Comparison of ENCODE assay signal across 12 mouse cellular contexts in the genomic region with DNA sequence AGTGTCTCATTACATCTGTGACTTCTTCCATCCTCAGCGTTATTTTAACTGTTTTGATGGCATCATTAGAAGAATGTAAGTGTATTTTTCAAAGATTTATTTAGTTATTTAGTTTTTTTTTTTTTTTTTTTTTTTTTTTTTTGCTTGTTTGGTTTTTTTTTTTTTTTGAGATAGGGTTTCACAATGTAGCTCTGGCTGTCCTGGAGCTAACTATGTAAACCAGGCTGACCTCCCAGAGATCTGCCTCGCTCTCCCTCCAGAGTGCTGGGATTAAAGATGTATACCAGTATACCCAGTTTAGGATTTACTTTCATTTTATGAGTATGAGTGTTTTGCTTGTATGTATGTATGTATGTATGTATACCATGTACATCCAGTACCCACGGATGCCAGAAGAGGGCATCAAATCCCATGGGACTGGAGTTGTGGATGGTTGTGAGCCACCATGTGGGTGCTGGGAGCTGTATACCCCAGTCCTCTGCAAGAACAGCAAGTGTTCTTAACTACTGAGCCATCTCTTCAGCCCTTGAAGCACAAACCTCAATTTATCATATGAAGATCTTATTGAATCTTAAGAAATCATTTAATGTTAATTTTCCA. TPM values are rescaled to one million over a fixed set of nuclear protein-coding genes. Genes with fewer than 3 reads are reported as not detected.
A peak's percentile ranks its signal among the peaks of the same experiment; 100 is the strongest.
DNase-seq lines count a peak whose midpoint lies in the region; ATAC-seq and TF ChIP-seq lines count a peak whose summit lies in the region.
"Had no signal": no experiment of that assay in that cellular context is flagged by ENCODE, and none has a peak within 500 bp of the region (broad histone marks: within the 10 kb centered on the region; RNA-seq: fewer than 3 reads in every experiment).

No protein-coding gene starts in this region.

- ATAC-seq in forebrain, embryonic 13.5 days, result no peak
- no peak for ATAC-seq in forebrain, embryonic 11.5 days (replicated peaks; ENCODE audit: low FRiP score)
- ATAC-seq in liver, embryonic 16.5 days (ENCODE audit: low read depth), result no peak
- no peak for ATAC-seq in erythroid progenitor cell, adult 5-6 weeks (replicated peaks; ENCODE audit: low FRiP score, poor library complexity, severe bottlenecking)

- TF ChIP-seq POLR2A in liver, adult 2 months (IDR thresholded peaks at IDR 0.05; ENCODE audit: extremely low read depth, insufficient read depth, low read length), result no peak

- peaks cover 18% of the 10 kb centered on the region; the same call in 1 of the 2 replicates for H3K79me2 ChIP-seq in liver, adult 2 months (ENCODE audit: control insufficient read depth, insufficient read depth, low read length)

- H3K4me1 ChIP-seq in forebrain, embryonic 13.5 days, result peaks cover 17% of the 10 kb centered on the region
- no peaks in the 10 kb centered on the region for H3K4me1 ChIP-seq in forebrain, embryonic 11.5 days (replicated peaks; ENCODE audit: control insufficient read depth, insufficient read depth, low read length)
- peaks cover 6% of the 10 kb centered on the region; the same call in 1 of the 2 replicates for H3K4me1 ChIP-seq in liver, adult 2 months (ENCODE audit: control insufficient read depth, insufficient read depth, low read length)
- peaks cover 20% of the 10 kb centered on the region for H3K4me1 ChIP-seq in liver, embryonic 16.5 days (ENCODE audit: control insufficient read depth, low read depth, low read length)

- no peak for DNase-seq in forebrain, embryonic 11.5 days (ENCODE audit: low spot score)
- peak; percentile 17 for DNase-seq in liver, adult 2 months (ENCODE audit: extremely low read depth, low read depth, low spot score)
- DNase-seq in liver (no peak), NIH3T3 (ENCODE audit: low read depth) (peak; percentile 54)
- DNase-seq in spleen, adult 18-20 months, result no peak
- DNase-seq: adrenal gland, postnatal 10 days; cerebellum, adult 9-10 months; heart, adult 18-20 months; kidney, postnatal 10 days had no signal

- TF ChIP-seq CTCF in liver, adult 2 months (IDR thresholded peaks at IDR 0.05; ENCODE audit: low read depth, low read length), result no peak

- H3K4me2 ChIP-seq in forebrain, embryonic 13.5 days, result peak overlapping the region; percentile 84; the same call in 1 of the 2 replicates
- no peak overlapping the region for H3K4me2 ChIP-seq in forebrain, embryonic 11.5 days (ENCODE audit: low read depth, low read length, severe bottlenecking)
- H3K4me2 ChIP-seq in liver, embryonic 16.5 days (ENCODE audit: low read depth, low read length), result peak overlapping the region; percentile 56

- no peaks in the 10 kb centered on the region for H3K9me3 ChIP-seq in forebrain, embryonic 13.5 days (replicated peaks)
- H3K9me3 ChIP-seq in forebrain, embryonic 11.5 days (ENCODE audit: control insufficient read depth, low read length), result no peaks in the 10 kb centered on the region
- H3K9me3 ChIP-seq in liver, embryonic 16.5 days (replicated peaks; ENCODE audit: control insufficient read depth, low read length), result no peaks in the 10 kb centered on the region

- H3K9ac ChIP-seq in forebrain, embryonic 13.5 days, result no peak overlapping the region
- H3K9ac ChIP-seq in forebrain, embryonic 11.5 days (ENCODE audit: low read length), result no peak overlapping the region
- H3K9ac ChIP-seq in liver, adult 2 months (ENCODE audit: low read depth, low read length), result no peak overlapping the region
- H3K9ac ChIP-seq in liver, embryonic 16.5 days (ENCODE audit: low read depth, low read length), result no peak overlapping the region

- H3K27me3 ChIP-seq in forebrain, embryonic 13.5 days, result no peaks in the 10 kb centered on the region
- no peaks in the 10 kb centered on the region for H3K27me3 ChIP-seq in forebrain, embryonic 11.5 days (ENCODE audit: control insufficient read depth, insufficient read depth, low read length)
- no peaks in the 10 kb centered on the region for H3K27me3 ChIP-seq in liver, adult 2 months (ENCODE audit: control insufficient read depth, insufficient read depth, low read length)
- no peaks in the 10 kb centered on the region for H3K27me3 ChIP-seq in liver, embryonic 16.5 days (ENCODE audit: control insufficient read depth, insufficient read depth, low read depth, low read length)

- H3K4me3 ChIP-seq in forebrain, embryonic 13.5 days, result no peak overlapping the region
- no peak overlapping the region for H3K4me3 ChIP-seq in forebrain, embryonic 11.5 days (ENCODE audit: low read depth, low read length)
- H3K4me3 ChIP-seq in liver, adult 2 months (ENCODE audit: insufficient read depth, low read depth, low read length), result no peak overlapping the region
- peak overlapping the region; percentile 74 for H3K4me3 ChIP-seq in liver, embryonic 16.5 days (ENCODE audit: low read depth, low read length)

- WGBS in forebrain, embryonic 13.5 days, result 91% methylated on average over 3 of the region's 3 CpGs
- WGBS in forebrain, embryonic 11.5 days, result 92% methylated on average over 3 of the region's 3 CpGs
- 69% methylated on average over 3 of the region's 3 CpGs for WGBS in liver, adult 2 months
- WGBS in liver, embryonic 16.5 days (ENCODE audit: insufficient replicate concordance), result 84% methylated on average over 3 of the region's 3 CpGs

- H3K27ac ChIP-seq in forebrain, embryonic 13.5 days, result no peak overlapping the region
- H3K27ac ChIP-seq in forebrain, embryonic 11.5 days (ENCODE audit: low read depth, low read length), result no peak overlapping the region
- no peak overlapping the region for H3K27ac ChIP-seq in liver, adult 2 months (replicated peaks; ENCODE audit: insufficient read depth, low read depth, low read length)
- no peak overlapping the region for H3K27ac ChIP-seq in liver, embryonic 16.5 days (ENCODE audit: low read length)

- peaks cover 34% of the 10 kb centered on the region for H3K36me3 ChIP-seq in forebrain, embryonic 13.5 days (ENCODE audit: poor library complexity, severe bottlenecking)
- peaks cover 8% of the 10 kb centered on the region; the same call in 1 of the 2 replicates for H3K36me3 ChIP-seq in forebrain, embryonic 11.5 days (ENCODE audit: control insufficient read depth, insufficient read depth, low read length)
- H3K36me3 ChIP-seq in liver, adult 2 months (ENCODE audit: control insufficient read depth, insufficient read depth, low read length), result peaks cover 28% of the 10 kb centered on the region
- peaks cover 37% of the 10 kb centered on the region for H3K36me3 ChIP-seq in liver, embryonic 16.5 days (ENCODE audit: control insufficient read depth, insufficient read depth)

RNA-seq across cellular contexts. Expression of a gene that starts 1.9 kb away (rescaled TPM):
- polyA plus RNA-seq in forebrain, embryonic 13.5 days (2015; fragmentation: Nextera tagmentation; extraction: Ambion mirVana), result 35.7 and 39.3 TPM in 2 replicates
- 69.7 TPM in 2 replicates for polyA plus RNA-seq in forebrain, embryonic 11.5 days (2014; fragmentation: Nextera tagmentation; extraction: Ambion mirVana)
- 35.2 and 40.4 TPM in 2 replicates for total RNA-seq in liver, adult 2 months (2014; rRNA removed)
- polyA plus RNA-seq in liver, adult 2 months (2012; rRNA removed), result 11.6 and 11.9 TPM in 2 replicates
- polyA plus RNA-seq in liver, embryonic 16.5 days (2015; fragmentation: Nextera tagmentation; extraction: Ambion mirVana), result 31.5 and 32.0 TPM in 2 replicates
- total RNA-seq in erythroid progenitor cell, adult 5-6 weeks (2015; ENCODE audit: low replicate concordance), result 94.3 and 94.8 TPM in 2 replicates
- 88.7 and 102 TPM in 2 replicates for total RNA-seq in erythroid progenitor cell, adult 5-6 weeks (2017; ENCODE audit: low replicate concordance)

RNA-seq across cellular contexts. Expression of a gene that starts 2.0 kb away (rescaled TPM):
- polyA plus RNA-seq in forebrain, embryonic 13.5 days (2015; fragmentation: Nextera tagmentation; extraction: Ambion mirVana), result 29.4 and 32.5 TPM in 2 replicates
- 48.0 and 48.1 TPM in 2 replicates for polyA plus RNA-seq in forebrain, embryonic 11.5 days (2014; fragmentation: Nextera tagmentation; extraction: Ambion mirVana)
- 0.83 and 1.6 TPM in 2 replicates for total RNA-seq in liver, adult 2 months (2014; rRNA removed)
- 0.98 and 1.1 TPM in 2 replicates for polyA plus RNA-seq in liver, adult 2 months (2012; rRNA removed)
- polyA plus RNA-seq in liver, embryonic 16.5 days (2015; fragmentation: Nextera tagmentation; extraction: Ambion mirVana), result 59.6 and 64.3 TPM in 2 replicates
- total RNA-seq in erythroid progenitor cell, adult 5-6 weeks (2015; ENCODE audit: low replicate concordance), result 34.8 and 56.6 TPM in 2 replicates
- 37.2 and 37.9 TPM in 2 replicates for total RNA-seq in erythroid progenitor cell, adult 5-6 weeks (2017; ENCODE audit: low replicate concordance)

RNA-seq across cellular contexts. Expression of a gene that starts 21.3 kb away (rescaled TPM):
- 92.7 and 103 TPM in 2 replicates for polyA plus RNA-seq in forebrain, embryonic 13.5 days (2015; fragmentation: Nextera tagmentation; extraction: Ambion mirVana)
- polyA plus RNA-seq in forebrain, embryonic 11.5 days (2014; fragmentation: Nextera tagmentation; extraction: Ambion mirVana), result 128 and 140 TPM in 2 replicates
- total RNA-seq in liver, adult 2 months (2014; rRNA removed), result 26.4 and 47.1 TPM in 2 replicates
- 144 and 246 TPM in 2 replicates for polyA plus RNA-seq in liver, adult 2 months (2012; rRNA removed)
- polyA plus RNA-seq in liver, embryonic 16.5 days (2015; fragmentation: Nextera tagmentation; extraction: Ambion mirVana), result 196 and 234 TPM in 2 replicates
- 187 and 245 TPM in 2 replicates for total RNA-seq in erythroid progenitor cell, adult 5-6 weeks (2015; ENCODE audit: low replicate concordance)
- 109 and 149 TPM in 2 replicates for total RNA-seq in erythroid progenitor cell, adult 5-6 weeks (2017; ENCODE audit: low replicate concordance)

Comparison
In these comparisons a context has a peak if more than half of its experiments do, and no peak if none do; other contexts are left out.
1. DNase-seq: peak in liver, adult 2 months (single experiment) and NIH3T3 (single experiment); none in forebrain, embryonic 11.5 days (single experiment), liver (single experiment) and spleen, adult 18-20 months (0 of 2).
2. RNA of a gene that starts 2.0 kb away (polyA plus RNA-seq): 59.6 to 64.3 TPM in liver, embryonic 16.5 days, 48.0 to 48.1 TPM in forebrain, embryonic 11.5 days and 29.4 to 32.5 TPM in forebrain, embryonic 13.5 days; 0.98 to 1.1 TPM in liver, adult 2 months; every median in the first group is over 10 times any median in the second.